Mouse (Mus musculus) cerebellum, adult 2 months (tissue): ENCODE measurements around the gene Mypop. TPM values are rescaled to one million over a fixed set of nuclear protein-coding genes. Genes with fewer than 3 reads are reported as not detected.
A peak's percentile ranks its signal among the peaks of the same experiment; 100 is the strongest.

Source experiments
- DNase-seq, 2 experiments: peaks; one replicate each; pipeline ENCODE4 v3.0.0; 2021
- H3K27ac ChIP-seq: fragments of 200-500 bp; 2 replicates; pipeline ENCODE4 v1.5.1; 2012; ENCODE audit warnings: low read length, control low read depth, inconsistent platforms; ENCODE audit not compliant: insufficient read depth
- H3K27me3 ChIP-seq: fragments of 200-500 bp; 2 replicates; pipeline ENCODE4 v1.6.1; 2012; ENCODE audit warnings: inconsistent platforms, mild to moderate bottlenecking, low read length, moderate library complexity; ENCODE audit not compliant: control insufficient read depth, insufficient read depth
- H3K4me1 ChIP-seq: fragments of 200-500 bp; 2 replicates; pipeline ENCODE4 v1.6.1; 2011; ENCODE audit warnings: low read length; ENCODE audit not compliant: control insufficient read depth, insufficient read depth
- H3K4me3 ChIP-seq: fragments of 200-500 bp; replicated peaks from 2 replicates; pipeline ENCODE3; 2011; ENCODE audit warnings: mild to moderate bottlenecking, low read depth, low read length, control low read depth; ENCODE audit not compliant: insufficient read depth
- CTCF ChIP-seq: fragments of 200-500 bp; IDR thresholded peaks from 2 replicates; pipeline ENCODE4 v1.5.1; 2011; ENCODE audit warnings: low read depth, mild to moderate bottlenecking, control low read depth, low read length, moderate library complexity, borderline replicate concordance; ENCODE audit not compliant: insufficient read depth
- POLR2A ChIP-seq: fragments of 200-500 bp; IDR thresholded peaks from 2 replicates; pipeline ENCODE4 v1.6.1; 2011; ENCODE audit warnings: low read length, control low read depth, borderline replicate concordance; ENCODE audit not compliant: insufficient read depth
- WGBS: fragments of 180-500 bp; shearing (Covaris S2); methylation state at CpG from one replicate; pipeline ENCODE4 v1.1.7; 2018; 5-methylcytosine and 5-hydroxymethylcytosine counted together
- polyA plus RNA-seq: library from polyadenylated mRNA; depleted of rRNA; stranded (reverse); fragments of >200 nt; gene quantifications from 2 replicates; pipeline ENCODE4 v1.2.3, GENCODE M21; 2012; rRNA removed

The Mypop gene
- polyA plus RNA-seq, 1 experiment = 55.3 TPM

- H3K4me1 ChIP-seq = peaks cover 18% of the 10 kb centered on the region
- WGBS = 54% methylated on average over 11 of the region's 11 CpGs
- H3K4me3 ChIP-seq = no peak overlapping the region
- H3K27ac ChIP-seq = no peak overlapping the region
- DNase-seq = peak; percentile 75 to 89
- 0 out of 2 replicates have a peak, but pooled peaks have one; percentile 16 for TF ChIP-seq CTCF
- TF ChIP-seq POLR2A = no peak
- no peaks in the 10 kb centered on the region for H3K27me3 ChIP-seq
These were observed 55.4 kb downstream of the Mypop start for GRCm38 (mm10) chr7:19046286-19047069.

GRCm38 (mm10) chr7:19048006-19048527 is 57.0 kb downstream of the Mypop start:
- Histone ChIP-seq H3K4me1 (peaks cover 18% of the 10 kb centered on the region), H3K27ac (no peak overlapping the region), H3K4me3 (no peak overlapping the region), H3K27me3 (no peaks in the 10 kb centered on the region)
- WGBS = 80% methylated on average over 14 of the region's 14 CpGs
- TF ChIP-seq CTCF (no peak), POLR2A (no peak)
- DNase-seq = no peak

- Histone ChIP-seq H3K27me3 (no peaks in the 10 kb centered on the region), H3K4me1 (peaks cover 18% of the 10 kb centered on the region), H3K4me3 (no peak overlapping the region), H3K27ac (no peak overlapping the region)
- TF ChIP-seq POLR2A (no peak), CTCF (no peak)
- DNase-seq = no peak
- WGBS = 78% methylated on average over 5 of the region's 5 CpGs
These were observed 58.2 kb downstream of the Mypop start for GRCm38 (mm10) chr7:19049252-19049651.

- H3K27me3 ChIP-seq = no peaks in the 10 kb centered on the region
- TF ChIP-seq CTCF (no peak), POLR2A (no peak)
- DNase-seq = no peak
- H3K27ac ChIP-seq = no peak overlapping the region
- WGBS = 22% methylated on average over 8 of the region's 8 CpGs
- H3K4me1 ChIP-seq = peaks cover 18% of the 10 kb centered on the region
- H3K4me3 ChIP-seq = no peak overlapping the region
These were observed 59.1 kb downstream of the Mypop start for GRCm38 (mm10) chr7:19050172-19050571.

GRCm38 (mm10) chr7:19051161-19051560 is 60.1 kb downstream of the Mypop start:
- WGBS = 83% methylated on average over 4 of the region's 4 CpGs

More at GRCm38 (mm10) chr7:19051161-19051560, 60.1 kb downstream of the Mypop start:
- no peaks in the 10 kb centered on the region for H3K27me3 ChIP-seq
- H3K27ac ChIP-seq = no peak overlapping the region
- H3K4me3 ChIP-seq = no peak overlapping the region
- no peak for TF ChIP-seq POLR2A
- TF ChIP-seq CTCF = no peak
- H3K4me1 ChIP-seq = peaks cover 9% of the 10 kb centered on the region
- no peak for DNase-seq

Other genes with a start within 250 kb of the Mypop start
- gene Psg19, start 192.7 kb upstream of the Mypop start, polyA plus RNA-seq = 0.08 TPM in 1 of 2 replicates, not detected in the other
- 0.15 TPM in 1 of 2 replicates, not detected in the other for gene Psg17, start 169.6 kb upstream of the Mypop start, polyA plus RNA-seq
- gene Mill2, start 151.3 kb upstream of the Mypop start, polyA plus RNA-seq = 2.0 and 2.1 TPM in 2 replicates
- 17.3 TPM in 2 replicates for gene Pglyrp1, start 119.9 kb upstream of the Mypop start, polyA plus RNA-seq
- gene Ccdc61, start 80.8 kb upstream of the Mypop start, polyA plus RNA-seq = 16.3 and 17.6 TPM in 2 replicates
- gene Nova2, start 65.4 kb upstream of the Mypop start, polyA plus RNA-seq = 12.8 and 14.5 TPM in 2 replicates
- 2.0 and 2.7 TPM in 2 replicates for gene Nanos2, start 3.8 kb upstream of the Mypop start, polyA plus RNA-seq
- gene Irf2bp1, start 12.8 kb downstream of the Mypop start, polyA plus RNA-seq = 37.7 and 41.5 TPM in 2 replicates
- not detected in 2 replicates for gene Foxa3, start 32.3 kb downstream of the Mypop start, polyA plus RNA-seq
- gene Sympk, start 33.1 kb downstream of the Mypop start, polyA plus RNA-seq = 112 and 113 TPM in 2 replicates
- 0.10 TPM in 1 of 2 replicates, not detected in the other for gene Rsph6a, start 63.4 kb downstream of the Mypop start, polyA plus RNA-seq
- 116 and 117 TPM in 2 replicates for gene Dmwd, start 85.0 kb downstream of the Mypop start, polyA plus RNA-seq
- gene Dmpk, start 92.6 kb downstream of the Mypop start, polyA plus RNA-seq = 38.9 and 40.1 TPM in 2 replicates
- 3.5 and 4.6 TPM in 2 replicates for gene Six5, start 103.3 kb downstream of the Mypop start, polyA plus RNA-seq
- 0.80 and 0.90 TPM in 2 replicates for gene Gm4969, start 127.1 kb downstream of the Mypop start, polyA plus RNA-seq
- gene Fbxo46, start 128.6 kb downstream of the Mypop start, polyA plus RNA-seq = 7.6 and 7.9 TPM in 2 replicates
- gene Qpctl, start 158.0 kb downstream of the Mypop start, polyA plus RNA-seq = 15.7 TPM in 2 replicates
- 87.1 and 88.8 TPM in 2 replicates for gene Snrpd2, start 158.5 kb downstream of the Mypop start, polyA plus RNA-seq
- 1.9 and 2.6 TPM in 2 replicates for gene Gipr, start 174.9 kb downstream of the Mypop start, polyA plus RNA-seq
- 148 and 176 TPM in 2 replicates for gene Eml2, start 185.2 kb downstream of the Mypop start, polyA plus RNA-seq
- 4.3 and 5.1 TPM in 2 replicates for gene Gpr4, start 221.3 kb downstream of the Mypop start, polyA plus RNA-seq
- gene Opa3, start 237.1 kb downstream of the Mypop start, polyA plus RNA-seq = 39.1 and 40.1 TPM in 2 replicates